Mouse (Mus musculus) myocyte (in vitro differentiated cells): Measurements from ENCODE around the gene Irf7. TPM values are rescaled to one million over a fixed set of nuclear protein-coding genes. Genes with fewer than 3 reads are reported as not detected.
A peak's percentile ranks its signal among the peaks of the same experiment; 100 is the strongest.

Experiments used
- H3K27me3 ChIP-seq: one replicate; pipeline ENCODE4 v1.6.1; 2011; ENCODE audit not compliant: control insufficient read depth, insufficient read depth, insufficient read length
- H3K36me3 ChIP-seq: one replicate; pipeline ENCODE4 v1.6.1; 2011; ENCODE audit not compliant: control insufficient read depth, insufficient read depth
- H3K4me2 ChIP-seq: one replicate; pipeline ENCODE4 v1.6.1; 2011; ENCODE audit warnings: low read depth, control low read depth
- H3K4me3 ChIP-seq: one replicate; pipeline ENCODE4 v1.5.1; 2011; ENCODE audit warnings: mild to moderate bottlenecking, control low read depth, moderate library complexity
- H3K79me2 ChIP-seq: one replicate; pipeline ENCODE4 v1.6.1; 2011; ENCODE audit not compliant: control insufficient read depth, insufficient read depth
- H3ac ChIP-seq: one replicate; pipeline ENCODE4 v1.6.1; 2011; ENCODE audit not compliant: control insufficient read depth, insufficient read length
- CEBPB ChIP-seq: IDR thresholded peaks from 2 replicates; pipeline ENCODE4 v1.6.1; 2011; ENCODE audit warnings: mild to moderate bottlenecking, moderate library complexity; ENCODE audit not compliant: poor library complexity, insufficient read depth, severe bottlenecking
- E2F4 ChIP-seq: IDR thresholded peaks from one replicate; pipeline ENCODE4 v1.6.1; 2011; ENCODE audit warnings: mild to moderate bottlenecking, control low read depth, moderate library complexity; ENCODE audit not compliant: insufficient read depth
- MAX ChIP-seq: IDR thresholded peaks from one replicate; pipeline ENCODE4 v1.6.1; 2011; ENCODE audit warnings: low read depth, mild to moderate bottlenecking, control low read depth
- MYOD1 ChIP-seq, 3 experiments: IDR thresholded peaks; one replicate each; pipeline ENCODE4 v1.6.1; 2011; ENCODE audit warnings: control low read depth in 2 of 3, low read depth in 2 of 3, mild to moderate bottlenecking in 2 of 3, moderate library complexity in 1 of 3; ENCODE audit not compliant: insufficient read length in 2 of 3, control insufficient read depth in 1 of 3
- MYOG ChIP-seq, 3 experiments: IDR thresholded peaks; one replicate each; pipeline ENCODE4 v1.6.1; 2011; ENCODE audit warnings: control low read depth in 2 of 3, low read depth in 2 of 3, mild to moderate bottlenecking in 2 of 3; ENCODE audit not compliant: insufficient read length in 2 of 3, control insufficient read depth in 1 of 3, insufficient read depth in 1 of 3
- POLR2A ChIP-seq: IDR thresholded peaks from one replicate; pipeline ENCODE4 v1.6.1; 2011; ENCODE audit warnings: low read depth, mild to moderate bottlenecking, control low read depth, moderate library complexity; ENCODE audit not compliant: insufficient read length
- POLR2AphosphoS2 ChIP-seq: IDR thresholded peaks from one replicate; pipeline ENCODE4 v1.6.1; 2011; ENCODE audit warnings: low read depth, control low read depth; ENCODE audit not compliant: insufficient read length
- REST ChIP-seq: IDR thresholded peaks from one replicate; pipeline ENCODE4 v1.6.1; 2011; ENCODE audit warnings: mild to moderate bottlenecking, control low read depth, moderate library complexity; ENCODE audit not compliant: insufficient read depth, insufficient read length
- SRF ChIP-seq: IDR thresholded peaks from one replicate; pipeline ENCODE4 v1.6.1; 2011; ENCODE audit warnings: low read depth; ENCODE audit not compliant: control insufficient read depth, insufficient read length
- TCF12 ChIP-seq: IDR thresholded peaks from one replicate; pipeline ENCODE4 v1.6.1; 2011; ENCODE audit warnings: mild to moderate bottlenecking, control low read depth; ENCODE audit not compliant: poor library complexity, insufficient read depth, severe bottlenecking
- TCF3 ChIP-seq: IDR thresholded peaks from one replicate; pipeline ENCODE4 v1.6.1; 2011; ENCODE audit warnings: low read depth, control low read depth; ENCODE audit not compliant: insufficient read length
- USF1 ChIP-seq: IDR thresholded peaks from one replicate; pipeline ENCODE4 v1.6.1; 2011; ENCODE audit warnings: low read depth, mild to moderate bottlenecking, control low read depth, moderate library complexity
- polyA plus RNA-seq: library from polyadenylated mRNA; unstranded; fragments of >200 nt; fragmentation: generic; extraction: Trizol; gene quantifications from one replicate; pipeline ENCODE4 v1.2.1, GENCODE M21; 2012; ENCODE audit warnings: missing spikeins

Irf7 gene
- polyA plus RNA-seq, 1 experiment = 0.97 TPM

- H3K4me2 ChIP-seq = peak within 1 kb of the TSS; percentile 27
- H3K4me3 ChIP-seq = no peak within 1 kb of the TSS
- no peak within 1 kb of the TSS for H3ac ChIP-seq
- TF ChIP-seq E2F4 = no peak
- peak in 1 of 3 experiments; percentile 54 for TF ChIP-seq MYOG (IDR thresholded peaks at IDR 0.05; ENCODE audit: control insufficient read depth in 1 of 3, insufficient read depth in 1 of 3, insufficient read length in 2 of 3, low read depth in 2 of 3)
- TF ChIP-seq SRF = no peak
- peak in 2 of 3 experiments; percentile 38 to 45 for TF ChIP-seq MYOD1 (IDR thresholded peaks at IDR 0.05; ENCODE audit: control insufficient read depth in 1 of 3, insufficient read length in 2 of 3, low read depth in 2 of 3)
- no peak for TF ChIP-seq TCF3
- TF ChIP-seq POLR2AphosphoS2 = no peak
- TF ChIP-seq MAX = no peak
- no peaks in the 10 kb centered on the region for H3K36me3 ChIP-seq
- no peaks in the 10 kb centered on the region for H3K79me2 ChIP-seq
- H3K27me3 ChIP-seq = no peaks in the 10 kb centered on the region
Measured at GRCm38 (mm10) chr7:141278766-141279590, 12.7 kb upstream of the Irf7 start, which contains the start of gene Sct. TSS of gene Sct (minus strand) at chr7:141279133.

- TF ChIP-seq MAX (no peak), TCF3 (no peak), POLR2AphosphoS2 (no peak), MYOD1 (IDR thresholded peaks at IDR 0.05; ENCODE audit: control insufficient read depth in 1 of 3, insufficient read length in 2 of 3, low read depth in 2 of 3) (no peak), POLR2A (no peak), REST (no peak), SRF (no peak)
- Histone ChIP-seq H3ac (no peak overlapping the region), H3K4me2 (no peak overlapping the region)
Measured at GRCm38 (mm10) chr7:141277701-141278678, 11.7 kb upstream of the Irf7 start.

GRCm38 (mm10) chr7:141276546-141276945, 10.3 kb upstream of the Irf7 start, which contains the start of gene Cdhr5:
TSS of gene Cdhr5 (minus strand) at chr7:141276786.
- H3K27me3 ChIP-seq = peaks cover 8% of the 10 kb centered on the region
- no peaks in the 10 kb centered on the region for H3K79me2 ChIP-seq
- no peak within 1 kb of the TSS for H3ac ChIP-seq
- H3K4me2 ChIP-seq = no peak within 1 kb of the TSS
- no peak within 1 kb of the TSS for H3K4me3 ChIP-seq
- TF ChIP-seq TCF12 (no peak), MYOD1 (IDR thresholded peaks at IDR 0.05; ENCODE audit: control insufficient read depth in 1 of 3, insufficient read length in 2 of 3, low read depth in 2 of 3) (no peak), CEBPB (no peak), USF1 (no peak), E2F4 (no peak), POLR2A (no peak), SRF (no peak), POLR2AphosphoS2 (no peak), REST (no peak), MAX (no peak), MYOG (IDR thresholded peaks at IDR 0.05; ENCODE audit: control insufficient read depth in 1 of 3, insufficient read depth in 1 of 3, insufficient read length in 2 of 3, low read depth in 2 of 3) (no peak), TCF3 (no peak)
- H3K36me3 ChIP-seq = no peaks in the 10 kb centered on the region

More at GRCm38 (mm10) chr7:141277701-141278678, 11.7 kb upstream of the Irf7 start:
- H3K79me2 ChIP-seq = no peaks in the 10 kb centered on the region
- H3K4me3 ChIP-seq = no peak overlapping the region
- peaks cover 3% of the 10 kb centered on the region for H3K27me3 ChIP-seq
- H3K36me3 ChIP-seq = no peaks in the 10 kb centered on the region

- no peak overlapping the region for H3K4me3 ChIP-seq
- H3K4me2 ChIP-seq = no peak overlapping the region
- no peak overlapping the region for H3ac ChIP-seq
- H3K36me3 ChIP-seq = no peaks in the 10 kb centered on the region
- peaks cover 8% of the 10 kb centered on the region for H3K27me3 ChIP-seq
- H3K79me2 ChIP-seq = no peaks in the 10 kb centered on the region
- TF ChIP-seq MAX (no peak), USF1 (no peak), CEBPB (no peak), TCF12 (no peak), TCF3 (no peak), MYOD1 (IDR thresholded peaks at IDR 0.05; ENCODE audit: control insufficient read depth in 1 of 3, insufficient read length in 2 of 3, low read depth in 2 of 3) (no peak), SRF (no peak), MYOG (IDR thresholded peaks at IDR 0.05; ENCODE audit: control insufficient read depth in 1 of 3, insufficient read depth in 1 of 3, insufficient read length in 2 of 3, low read depth in 2 of 3) (no peak), POLR2AphosphoS2 (no peak), REST (no peak), POLR2A (no peak), E2F4 (no peak)
Measured at GRCm38 (mm10) chr7:141275356-141275755, 9.1 kb upstream of the Irf7 start.
